Mouse (Mus musculus) intestine, postnatal 0 days (tissue): ENCODE results near the gene Hist1h2be. TPM values are rescaled to one million over a fixed set of nuclear protein-coding genes. Genes with fewer than 3 reads are reported as not detected.
A peak's percentile ranks its signal among the peaks of the same experiment; 100 is the strongest.

Experiments used
- ATAC-seq: fragments of 200-750 bp; cut with Nextera tagmentation; 2 replicates; pipeline ENCODE4 v1.8.0; 2017; ENCODE audit warnings: mild to moderate bottlenecking, moderate TSS enrichment, moderate library complexity
- H3K27ac ChIP-seq: fragments of 300-500 bp; sonication (generic); 2 replicates; pipeline ENCODE4 v1.5.1; 2014; ENCODE audit warnings: mild to moderate bottlenecking, low read depth, low read length, moderate library complexity
- H3K27me3 ChIP-seq: fragments of 300-500 bp; sonication (generic); replicated peaks from 2 replicates; pipeline ENCODE4 v1.6.1; 2014; ENCODE audit warnings: low read length, mixed read lengths; ENCODE audit not compliant: control insufficient read depth, insufficient read depth
- H3K36me3 ChIP-seq: fragments of 300-500 bp; sonication (generic); 2 replicates; pipeline ENCODE4 v1.6.1; 2014; ENCODE audit warnings: mild to moderate bottlenecking, moderate library complexity; ENCODE audit not compliant: control insufficient read depth, insufficient read depth
- H3K4me1 ChIP-seq: fragments of 300-500 bp; sonication (generic); replicated peaks from 2 replicates; pipeline ENCODE4 v1.6.1; 2014; ENCODE audit warnings: antibody characterized with exemption, low read length, mixed read lengths; ENCODE audit not compliant: control insufficient read depth, insufficient read depth
- H3K4me2 ChIP-seq: fragments of 300-500 bp; sonication (generic); replicated peaks from 2 replicates; pipeline ENCODE4 v1.6.1; 2014; ENCODE audit warnings: low read depth, mild to moderate bottlenecking, moderate library complexity
- H3K4me3 ChIP-seq: fragments of 300-500 bp; sonication (generic); 2 replicates; pipeline ENCODE4 v1.5.1; 2014; ENCODE audit warnings: low read depth, low read length
- H3K9ac ChIP-seq: fragments of 300-500 bp; sonication (generic); 2 replicates; pipeline ENCODE4 v1.6.1; 2014; ENCODE audit warnings: mild to moderate bottlenecking, low read depth, low read length
- H3K9me3 ChIP-seq: fragments of 300-500 bp; sonication (generic); 2 replicates; pipeline ENCODE4 v1.6.1; 2016; ENCODE audit warnings: mixed run types; ENCODE audit not compliant: control insufficient read depth
- CTCF ChIP-seq: sonication (generic); IDR thresholded peaks from 2 replicates; pipeline ENCODE4 v1.5.1; 2016; ENCODE audit warnings: low read depth, mild to moderate bottlenecking, control low read depth, antibody characterized with exemption, moderate library complexity
- WGBS: fragments of 180-500 bp; shearing (Covaris S2); extraction: QIAGEN DNeasy Blood & Tissue Kit; methylation state at CpG from one replicate; pipeline ENCODE4 v1.1.7; 2014; 5-methylcytosine and 5-hydroxymethylcytosine counted together
- polyA plus RNA-seq: library from polyadenylated mRNA; unstranded; fragments of >200 nt; fragmentation: Nextera tagmentation; extraction: Ambion mirVana; gene quantifications from 2 replicates; pipeline ENCODE4 v1.2.1, GENCODE M21; 2015

The Hist1h2be gene
- polyA plus RNA-seq, 1 experiment from 2014 or later, result 0.46 TPM

DNA sequence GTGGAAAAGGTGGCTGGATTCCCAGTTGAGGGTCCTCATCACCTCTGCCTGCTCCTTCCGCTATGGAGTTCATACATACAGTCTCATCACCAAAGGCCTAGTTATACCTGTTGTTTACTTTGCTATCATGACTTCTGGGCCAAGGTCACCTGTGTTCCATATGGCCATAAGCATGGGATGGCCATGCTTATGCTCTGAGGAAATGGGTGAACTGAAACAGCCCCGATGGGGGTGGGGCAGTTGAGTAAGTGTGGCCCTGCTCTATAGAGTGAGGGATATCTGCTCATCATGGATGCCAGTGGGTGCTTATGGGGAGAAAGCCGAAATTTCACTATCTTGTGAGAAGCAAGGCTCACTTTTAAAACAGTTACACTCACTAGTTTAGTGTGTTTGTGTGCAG is 15.9 kb downstream of the Hist1h2be start:
- Histone ChIP-seq H3K4me3 (no peak overlapping the region), H3K36me3 (no peaks in the 10 kb centered on the region), H3K4me1 (no peaks in the 10 kb centered on the region), H3K27ac (no peak overlapping the region), H3K27me3 (no peaks in the 10 kb centered on the region), H3K4me2 (no peak overlapping the region), H3K9ac (no peak overlapping the region), H3K9me3 (no peaks in the 10 kb centered on the region)
- no peak for ATAC-seq
- 89% methylated on average over 3 of the region's 3 CpGs for WGBS
- TF ChIP-seq CTCF, result no peak

DNA sequence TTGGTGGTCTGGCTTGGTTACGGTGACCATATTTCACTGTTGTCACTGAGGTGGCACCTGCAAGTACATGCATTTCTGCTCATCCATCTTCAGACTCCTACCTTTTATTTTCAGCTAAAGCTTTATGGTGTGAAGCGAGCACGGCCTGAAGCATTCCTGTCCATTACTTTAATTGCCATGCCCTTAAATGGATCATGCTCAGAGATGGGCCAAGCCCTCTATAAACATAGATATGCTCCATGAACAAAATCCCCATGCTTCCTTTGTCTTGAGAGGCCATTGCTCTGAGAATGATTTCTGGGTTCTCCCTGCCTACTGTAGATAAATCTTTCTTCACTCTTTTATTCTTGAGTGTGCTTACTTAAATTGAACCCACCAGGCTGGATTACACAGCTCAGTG is 16.5 kb downstream of the Hist1h2be start:
- 85% methylated on average over 3 of the region's 3 CpGs for whole genome bisulfite sequencing
- no peak for ATAC-seq
- no peak for TF ChIP-seq CTCF

DNA sequence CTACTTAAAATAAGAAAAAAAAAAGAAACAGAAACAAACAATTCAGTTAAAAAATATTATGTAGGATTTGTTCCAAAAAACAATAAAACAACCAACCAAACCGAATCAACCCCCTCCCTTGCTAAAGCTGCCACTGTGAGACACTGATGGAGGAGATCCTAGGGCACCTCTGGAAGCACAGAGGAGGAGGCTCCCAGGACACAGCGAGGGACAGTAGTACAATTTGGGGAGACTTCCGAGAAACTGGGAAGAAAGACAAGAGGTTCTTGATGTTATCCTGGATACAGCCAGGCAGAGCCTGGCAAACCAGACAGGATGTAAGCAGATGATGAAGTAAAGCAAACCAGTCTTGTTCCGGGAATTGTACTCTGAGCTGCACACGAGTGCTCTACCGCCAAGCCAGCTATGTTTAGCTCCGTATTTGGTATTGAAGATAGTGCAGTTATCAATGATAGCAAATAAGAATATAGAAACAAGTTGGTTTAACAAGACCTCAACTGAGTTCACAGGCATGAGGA is 17.7 kb downstream of the Hist1h2be start:
- H3K36me3 ChIP-seq, result no peaks in the 10 kb centered on the region
- H3K9ac ChIP-seq, result no peak overlapping the region
- H3K4me2 ChIP-seq, result no peak overlapping the region
- no peaks in the 10 kb centered on the region for H3K4me1 ChIP-seq
- no peak for ATAC-seq
- H3K27ac ChIP-seq, result no peak overlapping the region
- no peak overlapping the region for H3K4me3 ChIP-seq
- H3K27me3 ChIP-seq, result no peaks in the 10 kb centered on the region
- WGBS, result 62% methylated on average over 7 of the region's 7 CpGs
- no peaks in the 10 kb centered on the region for H3K9me3 ChIP-seq
- no peak for TF ChIP-seq CTCF

More for the DNA sequence above, 16.5 kb downstream of the Hist1h2be start:
- Histone ChIP-seq H3K9me3 (no peaks in the 10 kb centered on the region), H3K4me2 (no peak overlapping the region), H3K9ac (no peak overlapping the region), H3K27me3 (no peaks in the 10 kb centered on the region), H3K36me3 (no peaks in the 10 kb centered on the region), H3K4me3 (no peak overlapping the region), H3K4me1 (no peaks in the 10 kb centered on the region), H3K27ac (no peak overlapping the region)

DNA sequence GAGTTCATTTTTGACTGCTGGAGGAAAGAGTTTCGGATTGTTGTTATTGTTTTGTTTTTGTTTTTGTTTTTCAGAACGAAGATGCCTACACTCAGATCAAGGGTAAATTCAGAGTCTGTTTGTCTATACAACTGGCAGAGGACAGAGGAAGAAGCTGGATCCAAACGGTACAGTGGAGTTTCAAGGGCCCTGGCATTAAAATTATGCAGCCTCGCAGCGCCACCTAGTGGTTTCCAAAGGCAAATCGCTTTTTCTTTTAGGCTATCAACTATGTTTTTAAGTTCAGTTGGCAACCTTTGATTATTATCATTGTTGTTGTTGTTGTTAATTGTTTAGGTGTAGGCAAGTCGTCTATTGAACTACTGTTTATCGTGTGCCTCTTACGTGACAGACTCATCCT is 23.0 kb downstream of the Hist1h2be start:
- Histone ChIP-seq H3K9ac (no peak overlapping the region), H3K4me3 (no peak overlapping the region), H3K36me3 (no peaks in the 10 kb centered on the region), H3K27ac (no peak overlapping the region), H3K27me3 (no peaks in the 10 kb centered on the region), H3K4me1 (0 out of 2 replicates have a peak, but pooled peaks cover 8% of the 10 kb centered on the region), H3K9me3 (no peaks in the 10 kb centered on the region), H3K4me2 (no peak overlapping the region)
- WGBS, result 6% methylated on average over 9 of the region's 9 CpGs
- peak; percentile 87 for TF ChIP-seq CTCF
- no peak for ATAC-seq

DNA sequence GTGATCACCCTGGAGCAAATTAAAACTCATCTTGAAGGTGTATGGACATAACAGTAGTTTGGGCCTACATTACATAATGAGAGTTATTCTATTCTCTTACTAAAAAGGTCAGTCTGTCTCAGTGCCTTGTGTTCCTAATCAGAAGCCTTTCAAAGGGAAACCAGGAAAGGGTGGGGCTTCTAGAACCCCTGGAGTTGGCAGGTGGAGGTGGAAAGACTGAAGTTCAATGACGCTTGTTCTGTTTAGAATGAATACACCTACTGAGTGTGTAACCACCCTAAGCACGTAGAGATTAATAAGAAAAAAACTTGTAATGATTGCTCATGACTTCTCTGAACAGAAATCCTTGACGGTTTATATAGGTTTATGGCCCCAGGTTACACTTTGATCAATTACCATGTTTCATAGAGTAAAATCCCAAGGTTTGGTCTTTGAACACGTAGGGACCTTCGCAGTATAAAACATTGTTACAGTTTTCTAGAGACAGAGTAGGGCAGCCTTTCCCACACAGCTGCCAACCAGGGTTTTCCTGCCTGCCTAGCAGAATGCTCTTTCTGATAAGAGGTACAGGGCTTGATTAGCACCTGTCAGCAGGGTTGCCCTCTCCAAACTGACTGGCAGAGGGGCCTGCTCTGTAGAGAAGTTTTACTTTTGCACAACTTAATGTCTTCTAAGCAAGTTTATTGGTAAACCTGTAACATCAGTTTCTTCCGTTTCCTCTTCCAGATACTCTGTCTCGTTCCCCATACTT is 25.1 kb downstream of the Hist1h2be start:
- Histone ChIP-seq H3K36me3 (no peaks in the 10 kb centered on the region), H3K9me3 (no peaks in the 10 kb centered on the region), H3K9ac (0 out of 2 replicates have a peak overlapping the region, but pooled peaks have one; percentile 7), H3K4me3 (no peak overlapping the region), H3K27ac (peak overlapping the region; percentile 62), H3K4me1 (0 out of 2 replicates have a peak, but pooled peaks cover 10% of the 10 kb centered on the region), H3K27me3 (no peaks in the 10 kb centered on the region), H3K4me2 (no peak overlapping the region)
- 50% methylated on average over 7 of the region's 7 CpGs for WGBS
- ATAC-seq, result peak; percentile 83
- no peak for TF ChIP-seq CTCF

GRCm38 (mm10) chr13:23595185-23595584 is 25.7 kb downstream of the Hist1h2be start:
- H3K9ac ChIP-seq, result 0 out of 2 replicates have a peak overlapping the region, but pooled peaks have one; percentile 7
- H3K36me3 ChIP-seq, result no peaks in the 10 kb centered on the region
- WGBS, result 43% methylated on average over 2 of the region's 2 CpGs
- ATAC-seq, result no peak
- no peak overlapping the region for H3K4me2 ChIP-seq
- H3K9me3 ChIP-seq, result no peaks in the 10 kb centered on the region
- 0 out of 2 replicates have a peak, but pooled peaks cover 10% of the 10 kb centered on the region for H3K4me1 ChIP-seq
- no peak overlapping the region for H3K4me3 ChIP-seq
- H3K27me3 ChIP-seq, result no peaks in the 10 kb centered on the region
- TF ChIP-seq CTCF, result no peak
- peak overlapping the region; percentile 62; the same call in 1 of the 2 replicates for H3K27ac ChIP-seq
